Mouse (Mus musculus): ENCODE measurements around the gene Nupl2.

Gene Nupl2

DNA sequence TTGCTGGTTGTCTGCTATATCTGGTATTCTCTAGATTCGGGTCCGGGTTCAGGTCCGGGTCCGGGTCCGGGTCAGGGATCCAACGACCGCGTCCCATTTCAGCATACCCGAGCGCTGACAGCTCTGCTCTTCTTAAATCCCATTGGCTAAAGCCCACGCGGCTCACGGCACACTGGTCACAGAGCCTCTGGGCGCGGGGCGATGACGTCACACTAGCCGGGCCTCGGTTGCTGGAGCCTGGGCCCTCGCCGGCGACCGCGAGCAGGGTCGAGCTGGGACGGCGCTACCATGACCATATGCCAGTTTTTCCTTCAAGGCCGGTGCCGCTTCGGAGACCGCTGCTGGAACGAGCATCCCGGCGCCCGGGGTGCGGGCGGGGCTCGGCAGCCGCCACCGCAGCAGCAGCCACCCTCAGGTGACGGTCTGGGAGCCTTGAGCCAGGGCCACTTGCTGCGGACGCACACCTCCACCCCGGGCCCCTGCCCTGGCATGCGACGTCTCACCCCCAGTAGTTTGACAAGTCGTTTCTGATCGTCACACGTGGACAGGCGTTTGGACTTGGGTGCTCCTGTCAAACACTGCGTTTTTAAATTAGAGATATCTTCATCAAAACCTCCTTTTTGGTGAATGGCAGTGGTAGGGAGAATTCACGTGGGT, at the start of gene Nupl2:
Gene Nupl2 (plus strand): TSS at position 175 of the 657 bp plus-strand sequence.
- DNase-seq (ENCODE audit: low read depth, low spot score), result peak; percentile 96

DNA sequence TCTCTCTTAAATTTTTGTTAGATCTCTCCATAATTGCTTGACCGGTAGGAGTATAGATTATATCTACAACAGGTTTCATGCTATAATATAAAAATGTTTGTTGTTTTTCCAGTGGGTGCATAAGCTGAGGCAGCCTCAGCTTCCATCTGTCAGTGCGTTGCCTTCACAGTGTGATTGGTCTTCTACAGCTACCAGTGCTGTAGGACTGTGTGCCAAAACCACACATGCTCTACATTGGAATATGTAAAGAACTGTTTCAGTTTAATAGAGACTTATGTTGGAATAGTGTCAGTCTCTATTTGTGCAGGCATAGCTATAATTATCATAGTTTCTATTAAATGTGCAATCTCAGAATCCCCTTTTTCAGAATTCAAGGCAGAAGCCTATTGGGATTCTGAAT, 42.5 kb upstream of the Nupl2 start:
- no peak for DNase-seq (ENCODE audit: low read depth, low spot score)

DNA sequence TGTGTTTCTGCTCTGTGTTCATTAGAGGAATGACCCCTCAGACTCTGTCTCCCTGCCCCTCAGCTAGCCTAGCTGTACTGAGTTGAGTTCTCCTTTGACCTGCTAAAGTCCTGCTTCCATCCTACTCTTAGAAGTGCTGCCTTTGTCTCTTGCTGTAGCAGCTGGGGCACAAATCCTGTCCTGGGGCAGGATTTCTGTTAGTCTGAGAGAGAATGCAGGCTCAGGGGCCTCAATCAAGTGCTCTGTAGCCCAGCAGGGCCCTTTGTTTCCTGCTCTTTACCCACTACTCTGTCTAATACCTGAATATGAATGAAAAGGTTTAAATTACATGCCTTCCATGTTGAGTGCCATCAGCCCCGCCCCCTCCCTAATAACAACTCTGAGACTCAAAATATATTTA, 40.6 kb upstream of the Nupl2 start:
- DNase-seq (ENCODE audit: low read depth, low spot score), result no peak

DNA sequence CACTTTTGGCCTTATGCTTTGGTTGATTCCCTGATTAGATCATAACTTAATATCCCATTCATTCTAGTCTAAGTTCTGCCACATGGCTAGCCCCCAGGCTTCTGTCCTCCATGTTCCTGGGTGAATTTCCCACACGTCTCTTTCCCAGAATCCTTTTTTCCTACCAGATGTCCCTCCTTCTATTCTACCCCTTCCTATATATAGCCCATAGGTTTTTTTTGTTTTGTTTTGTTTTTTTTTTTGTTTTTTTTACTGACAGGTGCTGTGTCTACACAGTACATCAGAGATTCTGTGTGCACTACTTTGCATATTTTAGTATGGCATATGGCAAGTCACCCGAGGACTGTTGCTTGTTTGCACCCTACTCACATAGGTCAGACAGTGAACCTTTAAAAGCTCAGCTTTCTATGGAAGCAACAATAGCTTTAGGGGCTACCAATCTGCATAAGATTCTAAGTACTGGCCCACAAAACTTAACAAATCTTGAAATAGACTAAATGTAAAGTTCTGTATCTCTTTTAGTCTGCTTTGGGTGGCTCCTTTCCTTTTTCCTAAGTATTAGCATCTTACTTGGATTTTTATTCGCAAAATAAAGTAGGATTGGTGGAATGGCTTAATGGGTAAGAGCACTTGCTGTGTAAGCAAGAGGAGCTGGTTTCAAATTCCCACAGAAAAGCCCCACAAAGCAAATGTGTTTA, 40.0 kb upstream of the Nupl2 start:
- no peak for DNase-seq (ENCODE audit: low read depth, low spot score)

DNA sequence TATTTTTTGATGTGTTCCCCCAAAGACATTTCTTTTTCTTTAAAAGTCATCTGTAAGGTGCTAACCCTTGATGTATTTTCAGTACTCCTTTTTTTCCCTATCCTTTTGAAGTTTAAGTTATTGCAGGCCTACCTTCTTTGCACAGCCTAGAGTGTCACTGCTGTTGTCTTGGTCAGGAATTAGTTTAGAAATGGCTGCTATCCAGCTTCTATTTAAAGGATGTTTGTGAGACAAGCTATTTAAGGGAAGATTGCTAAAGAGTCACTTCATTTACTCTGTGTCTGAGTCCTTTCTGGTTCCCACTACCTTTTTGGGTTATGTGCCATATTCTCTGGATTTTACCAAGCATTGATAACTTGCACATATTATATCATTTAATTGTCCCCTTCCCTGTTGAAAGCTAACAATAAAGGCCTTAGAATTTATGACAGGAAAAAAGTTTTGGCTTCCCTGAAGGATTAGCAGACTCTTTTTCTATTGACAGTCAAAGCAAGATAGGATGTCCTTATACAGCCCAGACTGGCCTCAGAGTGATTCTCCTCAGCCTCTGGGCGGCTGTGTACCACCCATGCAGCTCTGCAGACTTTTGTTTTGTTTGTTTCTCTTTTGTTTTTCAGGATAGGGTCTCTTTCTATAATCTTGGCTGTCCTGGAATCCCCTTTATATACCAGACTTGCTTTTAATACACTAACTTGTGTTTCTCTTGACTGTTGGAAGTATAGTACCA, 38.7 kb upstream of the Nupl2 start:
- DNase-seq (ENCODE audit: low read depth, low spot score), result no peak

DNA sequence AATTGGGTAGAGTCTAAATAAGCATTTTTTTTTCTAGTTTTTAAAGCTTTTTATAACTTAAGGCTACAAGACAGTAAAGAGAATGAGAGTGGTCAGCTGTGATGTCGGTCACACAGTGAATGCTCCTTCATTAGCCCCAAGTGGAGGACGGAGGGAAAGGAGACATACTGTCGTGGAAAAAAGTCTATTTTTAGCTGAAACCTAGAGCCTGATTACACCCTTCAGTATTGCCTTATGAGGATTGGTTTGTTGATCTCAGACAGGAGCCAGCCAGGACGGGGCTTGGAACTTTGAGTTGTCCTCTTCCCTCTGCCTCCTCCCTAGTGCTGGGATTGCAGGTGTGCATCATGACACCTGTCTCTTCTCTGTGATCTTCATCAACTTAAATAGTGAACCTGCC, 37.8 kb upstream of the Nupl2 start:
- DNase-seq (ENCODE audit: low read depth, low spot score), result no peak

DNA sequence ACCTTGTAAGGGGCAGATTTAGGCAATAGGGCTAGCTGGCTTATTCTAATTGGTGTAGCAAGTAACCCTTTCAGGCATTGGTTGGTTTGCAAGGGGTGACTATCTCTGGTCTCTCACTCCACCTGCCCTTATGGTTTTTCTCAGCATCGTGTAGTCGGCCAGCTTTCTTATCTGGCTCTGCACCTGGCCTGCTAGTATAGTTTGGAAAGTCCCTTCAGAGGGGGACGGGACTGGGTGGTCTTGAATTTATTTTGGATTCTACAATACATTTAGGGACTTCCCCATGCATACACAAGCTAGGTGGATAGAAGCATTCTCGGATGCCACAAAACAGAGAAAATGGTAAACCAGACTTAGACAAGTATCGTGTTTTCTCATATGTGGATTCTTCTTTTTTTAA, 17.8 kb upstream of the Nupl2 start:
- no peak for DNase-seq (ENCODE audit: low read depth, low spot score)

DNA sequence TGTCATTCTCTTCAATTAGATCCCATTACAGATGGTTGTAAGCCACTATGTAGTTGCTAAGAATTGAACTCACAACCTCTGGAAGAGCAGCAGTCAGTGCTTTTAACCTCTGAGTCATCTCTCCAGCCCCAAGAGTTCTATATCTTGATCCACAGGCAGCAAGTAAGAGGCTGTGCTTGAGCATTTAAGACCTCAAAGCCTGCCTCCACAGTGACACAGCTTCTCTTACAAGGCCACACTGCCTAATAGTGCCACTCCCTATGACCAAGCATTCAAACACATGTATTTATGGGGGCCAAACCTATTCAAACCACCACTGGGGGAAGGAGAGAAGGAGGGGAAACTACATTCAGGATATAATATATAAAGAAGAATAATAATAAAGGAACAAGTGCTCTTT, 12.6 kb upstream of the Nupl2 start:
- DNase-seq (ENCODE audit: low read depth, low spot score), result no peak

DNA sequence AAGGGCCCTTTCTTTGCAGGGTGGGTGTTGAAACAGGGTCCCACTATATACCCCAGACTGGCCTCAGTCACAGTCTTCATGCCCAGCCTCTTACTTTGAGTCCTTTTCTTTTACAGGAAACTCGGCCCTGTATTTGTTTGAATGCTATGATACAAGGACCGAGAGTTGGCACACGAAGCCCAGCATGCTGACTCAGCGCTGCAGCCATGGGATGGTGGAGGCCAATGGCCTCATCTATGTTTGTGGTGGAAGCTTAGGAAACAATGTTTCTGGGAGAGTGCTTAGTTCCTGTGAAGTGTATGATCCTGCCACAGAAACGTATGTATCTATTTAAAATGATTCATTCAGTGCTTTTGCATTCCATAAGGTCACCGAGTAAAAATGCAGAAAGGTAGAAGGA, 8.0 kb upstream of the Nupl2 start:
- no peak for DNase-seq (ENCODE audit: low read depth, low spot score)

DNA sequence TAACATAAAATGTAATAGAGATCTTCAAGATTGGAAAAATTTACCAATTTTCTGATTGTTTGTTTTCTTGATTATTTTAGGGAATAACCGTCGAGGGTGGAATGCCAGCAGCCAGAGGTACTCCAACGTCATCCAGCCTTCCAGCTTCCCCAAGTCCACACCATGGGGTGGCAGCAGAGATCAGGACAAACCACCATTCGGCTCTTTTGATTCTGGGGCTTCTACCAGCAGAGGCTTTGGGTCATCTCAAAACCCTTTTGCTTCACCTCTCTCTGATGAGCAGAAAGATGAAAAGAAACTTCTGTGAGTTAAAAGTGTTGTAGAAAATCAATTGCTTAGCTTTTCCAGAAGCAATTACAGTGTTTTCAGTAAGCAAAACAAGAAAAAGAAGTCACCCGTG, 2.5 kb downstream of the Nupl2 start:
- peak; percentile 56 for DNase-seq (ENCODE audit: low read depth, low spot score)

DNA sequence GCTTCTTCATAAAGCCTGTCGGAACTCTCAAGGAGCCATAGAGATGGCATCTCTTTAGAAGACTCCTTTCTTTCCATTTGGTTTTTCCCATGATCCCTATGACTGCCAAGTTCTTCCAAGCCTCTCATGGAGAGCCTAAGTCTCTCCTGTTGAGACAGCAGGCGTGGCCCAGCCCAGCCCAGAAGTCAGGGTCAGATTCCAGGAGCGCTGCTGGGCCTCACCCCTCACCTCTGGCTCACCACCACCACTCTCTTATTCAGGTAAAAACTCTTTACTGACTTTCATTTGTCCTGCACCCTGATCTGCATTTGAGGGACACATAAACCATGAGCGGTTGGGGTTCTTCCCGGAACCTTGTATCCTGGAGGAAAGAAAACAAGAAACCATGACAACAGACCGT, 5.1 kb downstream of the Nupl2 start:
- no peak for DNase-seq (ENCODE audit: low read depth, low spot score)

DNA sequence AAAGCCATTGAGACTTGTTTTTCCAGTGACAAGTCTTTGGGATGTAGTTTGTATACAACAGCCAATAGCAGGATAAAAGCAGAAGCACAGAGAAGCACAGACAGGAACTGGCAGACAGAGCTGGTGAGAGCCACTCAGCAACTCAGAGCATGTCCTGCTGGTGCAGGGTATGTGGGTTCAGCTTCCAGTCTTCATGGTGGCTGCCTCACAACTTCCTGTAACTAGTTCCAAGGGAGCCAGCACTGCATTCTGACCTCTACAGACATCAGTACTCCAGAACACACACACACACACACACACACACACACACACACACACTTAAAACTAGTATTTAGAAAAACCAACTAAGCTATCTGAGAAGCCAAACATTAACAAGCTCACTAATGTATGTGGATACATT, 7.3 kb downstream of the Nupl2 start:
- DNase-seq (ENCODE audit: low read depth, low spot score), result no peak

DNA sequence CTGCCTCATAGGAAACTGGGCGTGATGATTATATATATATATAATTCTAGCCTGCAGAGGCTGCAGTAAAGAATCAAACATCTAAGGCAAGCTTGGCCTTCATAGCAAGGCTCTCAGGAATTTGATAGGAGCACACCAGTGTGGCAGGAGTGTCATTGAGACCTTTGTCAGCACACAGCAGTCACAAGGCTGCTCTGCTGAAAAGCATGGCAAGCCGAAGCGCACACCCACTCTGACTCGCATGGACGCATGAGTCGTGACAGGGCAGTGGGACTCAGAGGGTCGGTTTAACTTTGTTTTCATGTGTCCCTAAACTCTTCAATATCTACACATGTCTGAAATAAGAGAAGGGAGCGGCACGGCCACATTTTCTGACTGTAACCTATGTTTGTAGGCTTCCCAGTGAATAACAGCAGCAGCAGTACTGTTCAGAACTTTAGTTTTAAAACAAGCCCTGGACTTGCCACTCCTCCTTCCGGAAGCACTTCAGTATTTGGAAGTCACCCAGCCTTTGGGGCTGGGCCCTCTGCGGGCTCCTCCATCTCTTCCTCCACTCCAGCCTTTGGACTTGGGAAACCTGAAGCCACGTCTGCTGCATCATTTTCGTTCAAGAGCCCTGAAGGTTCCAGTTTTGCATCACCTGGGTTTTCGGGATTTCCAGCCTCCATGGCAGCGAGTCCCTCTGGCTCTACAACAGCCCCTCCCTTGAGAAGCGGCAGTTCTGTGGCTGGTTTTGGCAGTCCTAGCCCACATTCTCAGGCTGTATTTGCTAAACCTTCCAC, 16.9 kb downstream of the Nupl2 start:
- DNase-seq (ENCODE audit: low read depth, low spot score), result no peak

DNA sequence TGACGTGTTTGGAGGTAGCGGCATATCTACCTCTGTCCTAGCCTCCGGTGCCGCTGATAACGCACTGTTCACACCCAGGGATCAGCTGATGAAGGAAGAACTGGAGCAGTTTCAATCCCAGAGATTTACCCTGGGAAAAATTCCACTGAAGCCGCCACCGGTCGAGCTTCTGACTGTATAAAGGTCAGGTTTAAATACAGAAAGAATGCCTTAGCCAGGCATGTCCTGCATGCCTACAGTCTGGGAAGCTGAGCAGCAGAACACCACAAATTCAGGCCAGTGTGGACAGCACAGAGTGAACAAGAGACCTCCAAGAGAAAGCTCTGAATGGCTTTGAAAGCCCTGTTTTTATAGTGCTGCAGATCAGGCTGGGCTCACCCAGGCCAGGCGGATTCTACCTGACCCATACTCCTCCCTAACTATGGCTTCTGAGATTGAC, 17.6 kb downstream of the Nupl2 start:
- DNase-seq (ENCODE audit: low read depth, low spot score), result no peak

DNA sequence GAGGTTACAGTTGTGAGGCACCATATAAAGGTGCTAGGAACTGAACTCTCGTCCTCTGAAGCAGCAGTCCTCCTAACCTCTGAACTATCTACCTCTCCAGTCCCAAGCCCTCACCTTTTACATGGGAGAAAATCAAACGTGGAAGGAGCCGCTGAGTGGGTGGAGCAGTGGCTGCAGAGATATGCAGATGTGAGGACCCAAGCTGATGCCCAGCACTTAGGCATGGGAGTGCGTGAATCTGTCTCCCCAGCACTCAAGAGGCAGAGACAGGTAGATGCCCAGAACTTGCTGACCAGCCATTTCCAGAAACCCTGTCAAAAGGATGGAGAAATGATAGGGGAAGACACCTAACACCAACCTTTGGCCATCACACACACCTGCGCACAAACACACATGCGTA, 18.3 kb downstream of the Nupl2 start:
- DNase-seq (ENCODE audit: low read depth, low spot score), result no peak

DNA sequence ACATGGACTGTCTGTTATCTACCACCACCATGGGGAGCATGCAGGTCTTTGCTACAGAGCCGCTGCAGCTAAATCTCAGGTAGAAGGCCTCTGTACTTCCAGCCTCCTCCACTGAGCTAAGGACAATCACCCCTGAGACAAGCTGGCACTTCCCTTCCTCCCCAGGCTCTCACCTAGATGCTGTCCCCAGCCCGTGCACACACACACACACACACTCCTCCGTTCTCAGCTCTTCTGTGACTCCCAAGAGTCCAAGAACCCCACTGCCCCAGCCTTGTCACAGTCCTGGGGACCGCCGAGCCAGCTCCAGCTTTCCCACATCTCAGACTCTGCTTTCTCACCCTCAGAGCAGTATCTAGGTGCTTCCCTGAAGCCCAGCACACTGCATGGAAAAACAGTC, 19.2 kb downstream of the Nupl2 start:
- no peak for DNase-seq (ENCODE audit: low read depth, low spot score)

DNA sequence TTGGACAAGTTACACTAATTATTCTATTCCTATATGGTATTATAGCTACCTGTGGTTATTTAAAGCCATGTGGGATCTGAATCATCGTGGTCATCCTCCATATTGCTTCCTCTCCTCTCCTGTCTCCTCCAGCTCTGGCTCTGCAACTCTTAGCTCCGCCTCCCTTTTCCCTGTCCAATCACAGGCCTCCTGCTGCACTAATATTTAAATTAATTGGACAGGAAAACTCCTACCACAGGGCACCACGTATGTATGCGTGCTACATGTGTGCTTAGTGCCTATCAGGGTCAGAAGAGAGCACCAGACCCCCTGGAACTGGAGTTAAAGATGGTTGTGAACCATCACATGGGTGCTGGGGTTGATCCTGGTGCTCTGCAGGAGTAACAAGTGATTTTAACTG, 23.7 kb downstream of the Nupl2 start:
- no peak for DNase-seq (ENCODE audit: low read depth, low spot score)

DNA sequence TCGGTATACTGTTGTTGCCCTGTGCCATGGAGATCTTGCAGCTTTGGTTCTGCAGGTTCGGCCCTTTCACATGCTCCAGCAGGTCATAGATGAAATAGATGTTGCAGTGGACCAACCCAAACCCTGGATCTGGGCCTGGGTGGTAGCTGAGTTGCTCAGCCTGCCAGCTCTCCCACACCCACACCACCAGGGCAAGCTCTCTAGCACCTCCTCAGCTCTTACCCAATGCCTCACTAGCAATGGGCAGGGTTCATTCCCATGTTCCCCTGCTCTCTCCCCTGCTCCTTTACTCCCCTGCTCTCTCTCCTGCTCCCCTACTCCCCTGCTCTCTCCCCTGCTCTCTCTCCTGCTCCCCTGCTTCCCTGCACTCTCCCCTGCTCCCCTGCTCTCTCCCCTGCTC, 27.1 kb downstream of the Nupl2 start:
- no peak for DNase-seq (ENCODE audit: low read depth, low spot score)

DNA sequence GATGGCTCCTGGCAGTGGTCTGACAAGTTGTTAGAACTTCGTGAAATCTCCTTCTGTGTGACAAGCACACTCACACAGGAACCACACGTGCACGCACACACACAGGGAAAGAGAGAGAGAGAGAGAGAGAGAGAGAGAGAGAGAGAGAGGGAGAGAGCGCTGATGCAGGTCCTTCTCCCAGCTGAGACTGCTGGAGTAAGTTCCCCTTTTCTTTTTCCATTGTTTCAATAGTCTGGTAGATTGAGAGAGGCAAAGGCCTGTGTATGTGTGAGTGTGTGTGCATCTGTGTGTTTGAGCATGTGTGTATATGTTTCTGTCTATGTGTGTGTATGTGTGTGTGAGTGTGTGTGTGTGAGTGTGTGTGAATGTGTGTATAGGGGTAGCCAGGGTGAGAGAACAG, 36.2 kb downstream of the Nupl2 start:
- no peak for DNase-seq (ENCODE audit: low read depth, low spot score)

DNA sequence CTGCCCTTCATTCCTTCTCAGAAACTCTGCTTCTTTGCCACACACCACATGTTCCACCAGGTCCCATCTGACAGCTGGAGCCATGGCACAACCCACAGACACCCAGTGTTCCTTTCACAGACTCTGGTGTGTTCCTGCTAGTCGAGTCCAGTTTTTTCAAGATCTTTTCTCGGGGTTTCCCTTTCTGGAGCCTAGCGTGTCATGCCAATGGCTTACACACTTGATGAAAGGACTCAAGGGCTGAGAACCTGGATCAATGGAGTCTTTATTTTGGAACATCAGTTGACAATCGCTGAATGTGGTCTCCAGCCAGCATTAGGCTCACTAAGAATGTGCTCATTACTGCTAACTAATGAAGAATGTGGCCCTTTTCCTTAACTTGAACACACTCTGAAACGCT, 37.7 kb downstream of the Nupl2 start:
- DNase-seq (ENCODE audit: low read depth, low spot score), result no peak

DNA sequence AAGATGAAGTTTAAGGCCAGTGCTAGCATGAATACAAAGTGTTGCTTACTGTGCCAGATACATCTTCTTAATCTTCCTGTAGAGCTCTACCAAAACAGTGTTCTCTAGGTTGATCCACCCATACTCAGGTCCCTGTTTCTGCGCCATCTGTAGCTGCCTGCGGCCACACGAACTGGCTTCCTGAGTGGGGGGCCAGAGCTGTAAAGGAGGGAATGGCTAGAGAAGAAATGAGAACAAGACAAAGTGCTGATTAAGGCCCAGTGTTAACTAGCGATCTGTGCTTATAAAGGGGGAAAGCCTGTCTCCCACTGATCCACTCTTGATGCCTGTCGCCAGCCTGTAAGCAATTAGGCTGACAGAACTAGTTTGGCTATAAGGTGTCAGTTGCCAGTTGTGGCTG, 38.5 kb downstream of the Nupl2 start:
- no peak for DNase-seq (ENCODE audit: low read depth, low spot score)

DNA sequence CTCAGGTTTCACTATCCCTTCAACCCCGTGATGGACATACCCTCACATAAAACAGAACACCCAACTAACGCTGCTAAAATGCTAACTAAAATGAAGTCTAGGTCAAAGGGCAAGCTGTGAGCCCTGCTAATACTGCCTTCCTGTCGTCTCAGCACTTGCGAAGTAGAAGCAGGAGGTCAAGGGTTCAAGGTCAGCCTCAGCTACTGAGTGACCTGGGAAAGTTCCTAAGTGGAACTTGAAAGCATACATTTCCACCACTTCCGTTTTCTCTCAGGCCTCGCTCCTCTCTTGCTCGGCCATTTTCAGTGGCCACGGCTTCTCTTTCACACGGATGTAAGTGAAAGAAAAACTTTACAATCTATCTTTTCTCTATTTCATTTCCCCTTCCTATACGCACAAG, 43.2 kb downstream of the Nupl2 start:
- DNase-seq (ENCODE audit: low read depth, low spot score), result no peak
